Mouse (Mus musculus) CH12.LX (cell line): ENCODE data around the gene BC053393. TPM values are rescaled to one million over a fixed set of nuclear protein-coding genes. Genes with fewer than 3 reads are reported as not detected.

Source experiments
- DNase-seq: peaks from one replicate; pipeline ENCODE4 v3.0.0-alpha.2; 2013; ENCODE audit errors: extremely low read depth
- H3K27ac ChIP-seq: 2 replicates; pipeline ENCODE4 v1.5.1; 2012; ENCODE audit warnings: low read depth, mild to moderate bottlenecking, control low read depth, moderate library complexity; ENCODE audit not compliant: insufficient read depth
- H3K27me3 ChIP-seq: replicated peaks from 2 replicates; pipeline ENCODE3; 2012; ENCODE audit warnings: inconsistent platforms
- H3K36me3 ChIP-seq, 2 experiments: replicated peaks in 1 of 2; 2 replicates each; pipeline versions ENCODE3 to v1.6.1; 2012; ENCODE audit warnings: inconsistent platforms in 1 of 2, low read length in 1 of 2, mild to moderate bottlenecking in 1 of 2, mixed read lengths in 1 of 2, moderate library complexity in 1 of 2; ENCODE audit not compliant: control insufficient read depth in 1 of 2, insufficient read depth in 1 of 2
- H3K4me1 ChIP-seq, 2 experiments: 2 replicates each; pipeline ENCODE4 v1.6.1; 2012; ENCODE audit warnings: inconsistent platforms in 1 of 2, moderate library complexity in 1 of 2; ENCODE audit not compliant: insufficient read depth in 2 of 2, control insufficient read depth in 1 of 2
- H3K4me2 ChIP-seq: 2 replicates; pipeline ENCODE4 v1.6.1; 2012; ENCODE audit warnings: low read depth, mild to moderate bottlenecking, control low read depth; ENCODE audit not compliant: poor library complexity, insufficient read depth, severe bottlenecking
- H3K4me3 ChIP-seq, 3 experiments: fragments of 150-350 bp in 1 of 3; sonication (generic) in 1 of 3; replicated peaks in 1 of 3; 2 replicates each; pipeline versions ENCODE3 to v1.5.1; 2011 to 2012; ENCODE audit warnings: low read depth in 2 of 3, low read length in 2 of 3, mild to moderate bottlenecking in 2 of 3, moderate library complexity in 2 of 3, control low read depth in 1 of 3, improper control_type of control experiment in 1 of 3, inconsistent platforms in 1 of 3, mixed read lengths in 1 of 3; ENCODE audit not compliant: poor library complexity in 1 of 3
- H3K79me2 ChIP-seq: replicated peaks from 2 replicates; pipeline ENCODE4 v1.6.1; 2012; ENCODE audit warnings: mild to moderate bottlenecking, moderate library complexity; ENCODE audit not compliant: control insufficient read depth, poor library complexity, insufficient read depth, severe bottlenecking; ENCODE audit errors: extremely low read depth
- H3K9ac ChIP-seq: 2 replicates; pipeline ENCODE4 v1.6.1; 2012; ENCODE audit warnings: low read depth, mild to moderate bottlenecking, control low read depth, moderate library complexity; ENCODE audit not compliant: insufficient read depth
- H3K9me3 ChIP-seq: replicated peaks from 2 replicates; pipeline ENCODE3; 2012; ENCODE audit warnings: low read length, inconsistent platforms, mixed read lengths
- BHLHE40 ChIP-seq: IDR thresholded peaks from 2 replicates; pipeline ENCODE4 v1.6.1; 2011; ENCODE audit warnings: mild to moderate bottlenecking, low read depth, low read length, improper control_type of control experiment
- CHD1 ChIP-seq: IDR thresholded peaks from 2 replicates; pipeline ENCODE4 v1.6.1; 2012; ENCODE audit warnings: low read depth, low read length, improper control_type of control experiment, inconsistent platforms
- CHD2 ChIP-seq: IDR thresholded peaks from 2 replicates; pipeline ENCODE4 v1.6.1; 2011; ENCODE audit warnings: low read length, improper control_type of control experiment
- CTCF ChIP-seq, 2 experiments: IDR thresholded peaks in 1 of 2; conservative IDR thresholded peaks in 1 of 2; 2 replicates each; pipeline ENCODE4 v1.5.1; 2011 to 2012; ENCODE audit warnings: low read depth in 2 of 2, low read length in 2 of 2, improper control_type of control experiment in 1 of 2, inconsistent platforms in 1 of 2, mild to moderate bottlenecking in 1 of 2, moderate library complexity in 1 of 2
- E2F4 ChIP-seq: IDR thresholded peaks from 2 replicates; pipeline ENCODE4 v1.6.1; 2011; ENCODE audit warnings: low read depth, low read length, improper control_type of control experiment; ENCODE audit not compliant: insufficient replicate concordance
- ELF1 ChIP-seq: IDR thresholded peaks from 2 replicates; pipeline ENCODE4 v1.6.1; 2014; ENCODE audit warnings: low read depth, mild to moderate bottlenecking, inconsistent platforms, low read length, improper control_type of control experiment
- EP300 ChIP-seq: IDR thresholded peaks from 2 replicates; pipeline ENCODE4 v1.6.1; 2011; ENCODE audit warnings: low read length, improper control_type of control experiment
- ETS1 ChIP-seq: conservative IDR thresholded peaks from 2 replicates; pipeline ENCODE4 v1.6.1; 2012; ENCODE audit warnings: low read depth, mild to moderate bottlenecking, inconsistent platforms, low read length, improper control_type of control experiment, moderate library complexity
- HCFC1 ChIP-seq: IDR thresholded peaks from 2 replicates; pipeline ENCODE4 v1.6.1; 2012; ENCODE audit warnings: low read depth, mild to moderate bottlenecking, inconsistent platforms, low read length, improper control_type of control experiment
- IRF4 ChIP-seq: IDR thresholded peaks from 2 replicates; pipeline ENCODE4 v1.6.1; 2014; ENCODE audit warnings: low read depth, mild to moderate bottlenecking, inconsistent platforms, low read length, improper control_type of control experiment
- JUN ChIP-seq: IDR thresholded peaks from 2 replicates; pipeline ENCODE4 v1.6.1; 2011; ENCODE audit warnings: low read depth, mild to moderate bottlenecking, low read length, improper control_type of control experiment, moderate library complexity; ENCODE audit not compliant: insufficient read depth
- KAT2A ChIP-seq: IDR thresholded peaks from 2 replicates; pipeline ENCODE4 v1.6.1; 2012; ENCODE audit warnings: low read length, improper control_type of control experiment, inconsistent platforms; ENCODE audit not compliant: insufficient replicate concordance
- MAFK ChIP-seq: IDR thresholded peaks from 2 replicates; pipeline ENCODE4 v1.6.1; 2011; ENCODE audit warnings: low read length, improper control_type of control experiment; ENCODE audit not compliant: insufficient replicate concordance
- MEF2A ChIP-seq: IDR thresholded peaks from 2 replicates; pipeline ENCODE4 v1.6.1; 2014; ENCODE audit warnings: low read depth, mild to moderate bottlenecking, inconsistent platforms, low read length, improper control_type of control experiment, borderline replicate concordance
- MYC ChIP-seq: IDR thresholded peaks from 2 replicates; pipeline ENCODE4 v1.6.1; 2011; ENCODE audit warnings: low read depth, mild to moderate bottlenecking, improper control_type of control experiment, low read length
- NELFE ChIP-seq: IDR thresholded peaks from 2 replicates; pipeline ENCODE4 v1.6.1; 2011; ENCODE audit warnings: low read depth, low read length, improper control_type of control experiment
- PAX5 ChIP-seq: IDR thresholded peaks from 2 replicates; pipeline ENCODE4 v1.6.1; 2012; ENCODE audit warnings: low read length, inconsistent platforms, mixed read lengths
- POLR2A ChIP-seq: IDR thresholded peaks from 2 replicates; pipeline ENCODE4 v1.6.1; 2011; ENCODE audit warnings: low read depth, mild to moderate bottlenecking, improper control_type of control experiment, low read length
- RAD21 ChIP-seq: IDR thresholded peaks from 2 replicates; pipeline ENCODE4 v1.6.1; 2011; ENCODE audit warnings: low read depth, mild to moderate bottlenecking, low read length, improper control_type of control experiment, moderate library complexity
- TCF12 ChIP-seq: IDR thresholded peaks from 2 replicates; pipeline ENCODE4 v1.6.1; 2014; ENCODE audit warnings: low read depth, mild to moderate bottlenecking, inconsistent platforms, low read length, improper control_type of control experiment
- UBTF ChIP-seq: IDR thresholded peaks from 2 replicates; pipeline ENCODE4 v1.6.1; 2012; ENCODE audit warnings: low read depth, mild to moderate bottlenecking, inconsistent platforms, low read length, improper control_type of control experiment, moderate library complexity
- USF1 ChIP-seq: IDR thresholded peaks from 2 replicates; pipeline ENCODE4 v1.6.1; 2014; ENCODE audit warnings: low read depth, mild to moderate bottlenecking, inconsistent platforms, low read length, improper control_type of control experiment
- USF2 ChIP-seq: conservative IDR thresholded peaks from 2 replicates; pipeline ENCODE4 v1.6.1; 2011; ENCODE audit warnings: low read depth, low read length, improper control_type of control experiment
- ZKSCAN1 ChIP-seq: IDR thresholded peaks from 2 replicates; pipeline ENCODE4 v1.6.1; 2012; ENCODE audit warnings: low read depth, inconsistent platforms, low read length, improper control_type of control experiment, borderline replicate concordance
- ZMIZ1 ChIP-seq: IDR thresholded peaks from 2 replicates; pipeline ENCODE4 v1.6.1; 2012; ENCODE audit warnings: low read depth, mild to moderate bottlenecking, inconsistent platforms, low read length, improper control_type of control experiment
- ZNF384 ChIP-seq: IDR thresholded peaks from 2 replicates; pipeline ENCODE4 v1.6.1; 2012; ENCODE audit warnings: low read depth, low read length, improper control_type of control experiment, inconsistent platforms
- dilution Hi-C: fragments of 300-500 bp; cut with MboI; formaldehyde crosslinking; loops from 2 replicates; pipeline ENCODE4 v1.14.3; 2020; ENCODE audit warnings: low sequenced_read_pairs; ENCODE audit not compliant: extremely low pct_unique_long_range_greater_than_20kb, extremely low pct_ligation_motif_present
- in situ Hi-C: fragments of 300-500 bp; cut with MboI; formaldehyde crosslinking; loops from 3 replicates; pipeline ENCODE4 v1.14.3; 2019; ENCODE audit warnings: low sequenced_read_pairs, low pct_ligation_motif_present, low pct_unique_long_range_greater_than_20kb, mixed read lengths
- polyA plus RNA-seq: library from polyadenylated mRNA; unstranded; fragments of >175 nt; gene quantifications from 2 replicates; pipeline ENCODE4 v1.2.1, GENCODE M21; 2012; ENCODE audit warnings: low read depth; ENCODE audit not compliant: insufficient read length
- total RNA-seq, 2 experiments: library from RNA; depleted of rRNA; stranded (reverse); fragments of 300-350 nt in 1 of 2; fragments of >200 nt in 1 of 2; gene quantifications; 2 replicates each; pipeline ENCODE4 v1.2.3; 2012 to 2014

Gene BC053393
- total and polyA plus RNA-seq, 3 experiments = not detected

- H3K36me3 ChIP-seq = no peaks in the 10 kb centered on the region
- H3K79me2 ChIP-seq = no peaks in the 10 kb centered on the region
- H3K4me2 ChIP-seq = no peak overlapping the region
- H3K27ac ChIP-seq = no peak overlapping the region
- no peak overlapping the region for H3K4me3 ChIP-seq
- no peak for DNase-seq
- H3K4me1 ChIP-seq = peaks cover 0 to 10% of the 10 kb centered on the region in 2 experiments; a peak in 1 of 4 replicates
- dilution Hi-C loops = no loop called here
- in situ Hi-C loops = no loop called here
- no peaks in the 10 kb centered on the region for H3K27me3 ChIP-seq
- TF ChIP-seq KAT2A (no peak), ZMIZ1 (no peak), ELF1 (no peak), MAFK (no peak), CHD2 (no peak), E2F4 (no peak), BHLHE40 (no peak), JUN (no peak), PAX5 (no peak), CHD1 (no peak), ZNF384 (no peak), ETS1 (no peak), EP300 (no peak), MYC (no peak), MEF2A (no peak), TCF12 (no peak), CTCF (conservative IDR thresholded peaks at IDR 0.05 in 1 of 2, IDR thresholded peaks at IDR 0.05 in 1 of 2; ENCODE audit: low read depth in 2 of 2, low read length in 2 of 2) (no peak)
- H3K9me3 ChIP-seq = no peaks in the 10 kb centered on the region
- no peak overlapping the region for H3K9ac ChIP-seq
Observed at GRCm38 (mm10) chr11:46564671-46565070, 6.7 kb upstream of the BC053393 start.

- Histone ChIP-seq H3K4me1 (peaks cover 0 to 10% of the 10 kb centered on the region in 2 experiments; a peak in 1 of 4 replicates), H3K79me2 (no peaks in the 10 kb centered on the region), H3K9ac (no peak overlapping the region), H3K36me3 (no peaks in the 10 kb centered on the region)
- no peak for TF ChIP-seq PAX5
- no peak for TF ChIP-seq BHLHE40
- TF ChIP-seq EP300 = no peak
- TF ChIP-seq MAFK = no peak
- TF ChIP-seq KAT2A = no peak
- no peak for TF ChIP-seq USF1
- no peak for TF ChIP-seq CHD1
- TF ChIP-seq USF2 = no peak
- TF ChIP-seq ZNF384 = no peak
- no peak for TF ChIP-seq UBTF
- TF ChIP-seq CTCF (conservative IDR thresholded peaks at IDR 0.05 in 1 of 2, IDR thresholded peaks at IDR 0.05 in 1 of 2; ENCODE audit: low read depth in 2 of 2, low read length in 2 of 2) = no peak
- no peak for TF ChIP-seq HCFC1
- TF ChIP-seq E2F4 = no peak
- TF ChIP-seq MEF2A = no peak
- no peak for TF ChIP-seq IRF4
- no peak for TF ChIP-seq RAD21
- no peak for TF ChIP-seq NELFE
- TF ChIP-seq ZKSCAN1 = no peak
- no peak for TF ChIP-seq POLR2A
- no peak for TF ChIP-seq CHD2
- TF ChIP-seq, all 38 proteins: peak for 0
- no peak for DNase-seq
- dilution Hi-C loops = no loop called here
- Histone ChIP-seq H3K9me3 (no peaks in the 10 kb centered on the region), H3K4me3 (no peak overlapping the region), H3K27ac (no peak overlapping the region), H3K4me2 (no peak overlapping the region), H3K27me3 (no peaks in the 10 kb centered on the region)
- in situ Hi-C loops = no loop called here
Observed at GRCm38 (mm10) chr11:46565967-46566366, 5.4 kb upstream of the BC053393 start.
